Mouse (Mus musculus) midbrain, embryonic 10.5 days (tissue): Measurements from ENCODE around the gene Kat2a. TPM values are rescaled to one million over a fixed set of nuclear protein-coding genes. Genes with fewer than 3 reads are reported as not detected.

ENCODE experiments used
- DNase-seq: peaks from one replicate; pipeline ENCODE4 v3.0.0-alpha.2; 2017; ENCODE audit warnings: low spot score
- H3K27ac ChIP-seq: fragments of 300-500 bp; sonication (generic); replicated peaks from 2 replicates; pipeline ENCODE4 v1.5.1; 2016; ENCODE audit warnings: mild to moderate bottlenecking
- H3K27me3 ChIP-seq: fragments of 300-500 bp; sonication (generic); 2 replicates; pipeline ENCODE4 v1.6.1; 2016; ENCODE audit warnings: low read depth, mild to moderate bottlenecking; ENCODE audit not compliant: poor library complexity, severe bottlenecking
- H3K36me3 ChIP-seq: fragments of 300-500 bp; sonication (generic); 2 replicates; pipeline ENCODE4 v1.6.1; 2016; ENCODE audit warnings: mild to moderate bottlenecking, moderate library complexity
- H3K4me1 ChIP-seq: fragments of 300-500 bp; sonication (generic); 2 replicates; pipeline ENCODE4 v1.6.1; 2016
- H3K4me3 ChIP-seq: fragments of 300-500 bp; sonication (generic); 2 replicates; pipeline ENCODE4 v1.5.1; 2016; ENCODE audit warnings: mild to moderate bottlenecking, moderate library complexity
- H3K9me3 ChIP-seq: fragments of 300-500 bp; sonication (generic); replicated peaks from 2 replicates; pipeline ENCODE4 v1.6.1; 2016; ENCODE audit warnings: mild to moderate bottlenecking
- WGBS: fragments of 180-500 bp; shearing (Covaris S2); methylation state at CpG from one replicate; pipeline ENCODE4 v1.1.7; 2016; 5-methylcytosine and 5-hydroxymethylcytosine counted together
- polyA plus RNA-seq: library from polyadenylated mRNA; unstranded; fragments of >200 nt; fragmentation: Nextera tagmentation; extraction: Ambion mirVana; gene quantifications from 2 replicates; pipeline ENCODE4 v1.2.1, GENCODE M21; 2016

Kat2a gene
- 66.6 and 72.2 TPM in 2 replicates for polyA plus RNA-seq

GRCm38 (mm10) chr11:100711783-100712615 is at the start of gene Kat2a:
Gene Kat2a, minus strand, starts transcription at chr11:100712465.
- H3K36me3 ChIP-seq = peaks cover 61% of the 10 kb centered on the region
- peaks cover 50% of the 10 kb centered on the region for H3K4me1 ChIP-seq
- peak; percentile 81 for DNase-seq
- H3K27ac ChIP-seq = peak within 1 kb of the TSS; percentile 98
- no peaks in the 10 kb centered on the region for H3K9me3 ChIP-seq
- 3% methylated on average over 48 of the region's 48 CpGs for WGBS
- H3K4me3 ChIP-seq = peak within 1 kb of the TSS; percentile 91
- H3K27me3 ChIP-seq = no peaks in the 10 kb centered on the region

GRCm38 (mm10) chr11:100761547-100762045 is 49.3 kb upstream of the Kat2a start:
- H3K27ac ChIP-seq = peak overlapping the region; percentile 69
- WGBS = under 1% methylated on average over 27 of the region's 27 CpGs
- H3K27me3 ChIP-seq = peaks cover 62% of the 10 kb centered on the region

DNA sequence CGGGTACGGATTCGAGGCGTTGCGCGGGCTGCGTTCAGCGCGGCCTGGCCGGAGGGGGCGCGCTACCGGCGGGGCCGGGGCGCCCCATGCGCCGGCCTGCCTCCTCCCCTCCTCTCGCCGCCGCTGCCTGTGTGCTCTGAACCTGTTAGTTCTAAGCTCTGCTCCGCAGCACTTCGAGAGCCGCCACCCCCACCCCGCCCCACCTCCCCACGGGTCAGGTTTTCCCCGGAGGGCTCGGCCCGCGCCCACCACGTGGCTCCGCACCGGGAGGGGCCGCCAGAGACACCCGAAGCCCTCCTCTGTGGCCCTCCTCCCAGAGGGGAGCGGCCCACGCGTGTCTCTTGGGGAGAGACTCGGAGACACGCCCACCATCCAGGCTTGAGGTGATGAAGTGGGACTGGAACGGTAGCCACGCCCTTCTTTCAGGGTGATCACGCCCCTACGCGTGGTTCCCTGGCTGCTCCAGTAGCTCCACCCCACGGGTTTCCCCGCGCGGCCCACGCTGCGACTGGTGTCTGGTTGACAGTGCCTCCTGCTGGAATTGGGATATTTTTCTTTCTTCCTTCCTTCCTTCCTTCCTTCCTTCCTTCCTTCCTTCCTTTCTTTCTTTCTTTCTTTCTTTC is 47.5 kb upstream of the Kat2a start, which contains the start of gene Kcnh4:
Kcnh4 (minus strand) TSS at position 332 of the 623 bp plus-strand sequence.
- peak within 1 kb of the TSS; percentile 60 for H3K4me3 ChIP-seq
- H3K9me3 ChIP-seq = no peaks in the 10 kb centered on the region
- H3K27ac ChIP-seq = peak within 1 kb of the TSS; percentile 79
- H3K4me1 ChIP-seq = peaks cover 32% of the 10 kb centered on the region
- H3K27me3 ChIP-seq = peaks cover 66% of the 10 kb centered on the region
- H3K36me3 ChIP-seq = no peaks in the 10 kb centered on the region
- peak; percentile 34 for DNase-seq
- WGBS = under 1% methylated on average over 49 of the region's 51 CpGs

More at GRCm38 (mm10) chr11:100761547-100762045, 49.3 kb upstream of the Kat2a start:
- Histone ChIP-seq H3K36me3 (no peaks in the 10 kb centered on the region), H3K9me3 (no peaks in the 10 kb centered on the region), H3K4me1 (peaks cover 32% of the 10 kb centered on the region), H3K4me3 (peak overlapping the region; percentile 59)
- peak; percentile 93 for DNase-seq

DNA sequence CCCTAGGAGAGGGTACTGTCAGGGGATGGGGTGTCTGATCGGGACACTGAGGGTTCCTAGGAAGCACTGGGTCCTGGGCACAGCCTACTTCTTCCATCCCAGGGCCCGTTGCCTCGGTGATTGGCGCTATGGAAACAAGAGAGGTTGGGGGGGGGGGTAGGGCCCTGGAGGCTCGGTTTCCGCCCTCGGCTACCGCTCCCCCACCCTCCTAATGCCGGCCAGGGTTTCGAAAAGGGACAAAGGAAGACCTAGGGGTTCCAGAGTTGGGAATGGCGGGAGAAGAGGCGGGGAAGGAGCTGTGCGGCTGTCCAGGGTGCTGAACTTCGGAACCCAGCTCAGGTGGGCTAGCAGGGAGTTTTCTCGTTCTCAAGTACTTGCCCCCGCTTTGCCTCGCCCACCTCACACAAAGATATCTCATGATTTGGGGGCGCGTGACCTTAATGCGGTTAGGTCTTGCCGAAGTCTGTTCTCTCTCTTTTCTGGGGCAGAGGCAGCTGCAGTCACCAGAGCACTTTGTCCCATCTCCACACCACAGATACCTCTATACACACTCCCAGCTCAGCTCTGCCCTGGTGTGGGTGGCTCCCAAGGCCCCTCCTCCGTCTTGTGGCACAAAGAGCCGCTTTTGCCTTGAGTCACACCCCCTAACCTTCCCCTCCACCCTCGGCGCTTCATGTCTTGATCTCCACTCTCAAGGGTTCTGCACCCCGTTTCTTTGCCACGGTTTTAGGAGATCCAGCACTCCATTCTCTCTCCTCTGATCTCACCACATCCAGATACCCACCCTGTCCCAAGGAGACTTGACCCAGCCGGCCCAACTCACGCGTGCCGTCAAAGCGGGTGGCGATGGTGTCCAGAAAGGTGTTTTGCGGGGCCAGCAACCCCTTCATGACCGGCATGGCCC is 46.7 kb upstream of the Kat2a start:
- H3K27me3 ChIP-seq = peaks cover 63% of the 10 kb centered on the region
- peaks cover 32% of the 10 kb centered on the region for H3K4me1 ChIP-seq
- under 1% methylated on average over 35 of the region's 35 CpGs for WGBS
- no peaks in the 10 kb centered on the region for H3K9me3 ChIP-seq
- peak overlapping the region; percentile 60 for H3K4me3 ChIP-seq
- H3K36me3 ChIP-seq = no peaks in the 10 kb centered on the region
- H3K27ac ChIP-seq = peak overlapping the region; percentile 79
- peak; percentile 73 for DNase-seq

GRCm38 (mm10) chr11:100757566-100757965 is 45.3 kb upstream of the Kat2a start:
- Histone ChIP-seq H3K27ac (no peak overlapping the region), H3K27me3 (peaks cover 54% of the 10 kb centered on the region), H3K4me1 (peaks cover 32% of the 10 kb centered on the region), H3K36me3 (no peaks in the 10 kb centered on the region), H3K9me3 (no peaks in the 10 kb centered on the region), H3K4me3 (no peak overlapping the region)
- 91% methylated on average over 12 of the region's 12 CpGs for WGBS
- no peak for DNase-seq

GRCm38 (mm10) chr11:100756476-100756875 is 44.2 kb upstream of the Kat2a start:
- no peaks in the 10 kb centered on the region for H3K9me3 ChIP-seq
- WGBS = 65% methylated on average over 6 of the region's 6 CpGs
- H3K27ac ChIP-seq = no peak overlapping the region
- no peak for DNase-seq
- H3K4me1 ChIP-seq = peaks cover 24% of the 10 kb centered on the region
- peaks cover 3% of the 10 kb centered on the region; the same call in 1 of the 2 replicates for H3K36me3 ChIP-seq
- H3K4me3 ChIP-seq = no peak overlapping the region
- H3K27me3 ChIP-seq = peaks cover 52% of the 10 kb centered on the region

- H3K9me3 ChIP-seq = no peaks in the 10 kb centered on the region
- peaks cover 5% of the 10 kb centered on the region; the same call in 1 of the 2 replicates for H3K36me3 ChIP-seq
- H3K27me3 ChIP-seq = peaks cover 49% of the 10 kb centered on the region
- H3K4me3 ChIP-seq = no peak overlapping the region
- WGBS = 92% methylated on average over 3 of the region's 3 CpGs
- no peak overlapping the region for H3K27ac ChIP-seq
- peaks cover 13% of the 10 kb centered on the region for H3K4me1 ChIP-seq
- no peak for DNase-seq
Measured at GRCm38 (mm10) chr11:100754693-100755057, 42.4 kb upstream of the Kat2a start.

GRCm38 (mm10) chr11:100754021-100754692 is 41.9 kb upstream of the Kat2a start:
- Histone ChIP-seq H3K27ac (no peak overlapping the region), H3K4me1 (peaks cover 8% of the 10 kb centered on the region), H3K9me3 (no peaks in the 10 kb centered on the region), H3K27me3 (peaks cover 49% of the 10 kb centered on the region), H3K4me3 (no peak overlapping the region), H3K36me3 (peaks cover 5% of the 10 kb centered on the region; the same call in 1 of the 2 replicates)
- WGBS = 88% methylated on average over 12 of the region's 12 CpGs
- no peak for DNase-seq

GRCm38 (mm10) chr11:100752294-100752693 is 40.0 kb upstream of the Kat2a start:
- DNase-seq = no peak

GRCm38 (mm10) chr11:100750127-100750526 is 37.9 kb upstream of the Kat2a start:
- Histone ChIP-seq H3K4me3 (no peak overlapping the region), H3K27ac (no peak overlapping the region), H3K36me3 (peaks cover 5% of the 10 kb centered on the region; the same call in 1 of the 2 replicates), H3K4me1 (no peaks in the 10 kb centered on the region; the same call in 1 of the 2 replicates), H3K27me3 (peaks cover 39% of the 10 kb centered on the region), H3K9me3 (no peaks in the 10 kb centered on the region)
- 89% methylated on average over 16 of the region's 16 CpGs for WGBS
- no peak for DNase-seq

More at GRCm38 (mm10) chr11:100752294-100752693, 40.0 kb upstream of the Kat2a start:
- Histone ChIP-seq H3K27ac (no peak overlapping the region), H3K27me3 (peaks cover 44% of the 10 kb centered on the region), H3K4me1 (no peaks in the 10 kb centered on the region; the same call in 1 of the 2 replicates), H3K4me3 (no peak overlapping the region), H3K36me3 (peaks cover 5% of the 10 kb centered on the region; the same call in 1 of the 2 replicates), H3K9me3 (no peaks in the 10 kb centered on the region)
- WGBS = 57% methylated on average over 10 of the region's 10 CpGs

DNA sequence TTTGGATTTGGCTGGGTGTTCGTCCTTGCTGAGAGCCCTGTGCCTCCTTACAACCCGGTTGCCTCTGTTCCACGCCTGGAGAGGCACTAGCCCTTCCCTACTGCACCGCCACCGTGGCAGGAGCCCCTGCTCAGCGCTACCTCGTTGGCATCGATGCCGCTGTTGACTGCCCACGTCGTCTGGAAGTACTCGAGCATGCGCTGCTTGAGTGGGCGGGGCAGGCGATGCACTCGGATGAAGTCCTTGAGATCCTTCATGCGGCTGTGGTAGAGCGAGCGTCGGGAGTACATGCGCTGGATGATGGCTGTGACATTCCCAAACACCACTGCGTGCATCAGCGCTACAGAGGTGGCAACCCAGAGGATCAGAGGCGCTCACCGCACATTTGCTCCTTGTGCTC is 37.2 kb upstream of the Kat2a start:
- H3K9me3 ChIP-seq = no peaks in the 10 kb centered on the region
- H3K4me1 ChIP-seq = no peaks in the 10 kb centered on the region; the same call in 1 of the 2 replicates
- 48% methylated on average over 25 of the region's 25 CpGs for WGBS

More for the DNA sequence above, 37.2 kb upstream of the Kat2a start:
- Histone ChIP-seq H3K27ac (no peak overlapping the region), H3K36me3 (peaks cover 5% of the 10 kb centered on the region; the same call in 1 of the 2 replicates), H3K4me3 (no peak overlapping the region), H3K27me3 (peaks cover 39% of the 10 kb centered on the region)
- no peak for DNase-seq
